Mouse (Mus musculus) heart, postnatal 4 days (tissue): ENCODE measurements around the gene Dhrs9. TPM values are rescaled to one million over a fixed set of nuclear protein-coding genes. Genes with fewer than 3 reads are reported as not detected.

Experiments used
- DNase-seq: peaks from one replicate; pipeline ENCODE4 v3.0.0; 2021
- total RNA-seq, 2 experiments: library from RNA; stranded (reverse); gene quantifications; 2 replicates each; pipeline ENCODE4 v1.2.3; 2021

Dhrs9 gene
- total RNA-seq, 2 experiments from 2014 or later = 0.16 to 0.17 TPM

DNA sequence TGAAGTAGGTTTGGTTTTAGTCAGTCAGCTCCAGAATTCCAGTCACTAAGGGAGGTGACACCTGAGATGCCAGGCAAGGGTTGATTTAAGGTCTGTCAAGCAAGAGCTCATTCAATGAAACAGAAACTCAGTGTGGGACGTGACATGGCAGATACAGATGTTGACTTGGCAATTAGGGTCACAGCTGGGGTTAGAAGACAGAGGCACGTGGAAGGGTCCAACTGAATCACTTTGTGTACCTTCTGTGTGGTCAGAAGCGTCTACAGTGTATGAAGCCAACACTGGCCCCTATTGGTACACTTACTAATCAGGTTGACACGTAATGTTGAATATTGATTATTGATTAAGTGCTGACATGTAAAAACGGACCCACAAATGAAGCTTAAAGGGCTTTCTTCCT, 44.6 kb downstream of the Dhrs9 start:
- no peak for DNase-seq

DNA sequence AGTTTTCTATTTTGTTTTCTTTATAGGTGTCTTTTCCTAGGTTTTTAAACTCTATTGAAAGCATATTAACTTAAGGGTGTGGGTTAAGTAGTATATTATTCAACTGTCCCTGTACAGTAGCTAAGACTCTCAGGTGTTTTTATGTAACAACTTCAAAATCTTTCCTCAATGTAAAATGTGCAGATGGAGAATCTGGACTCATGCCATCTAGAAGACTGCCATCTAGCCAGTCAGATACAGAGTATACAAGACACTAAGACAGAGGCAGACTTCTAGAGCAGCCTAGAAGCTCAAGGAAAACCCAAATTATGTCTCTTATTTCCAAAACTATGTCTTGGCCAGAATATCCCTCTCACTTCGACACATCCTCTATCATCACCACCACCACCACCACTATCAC, 45.8 kb downstream of the Dhrs9 start:
- no peak for DNase-seq

DNA sequence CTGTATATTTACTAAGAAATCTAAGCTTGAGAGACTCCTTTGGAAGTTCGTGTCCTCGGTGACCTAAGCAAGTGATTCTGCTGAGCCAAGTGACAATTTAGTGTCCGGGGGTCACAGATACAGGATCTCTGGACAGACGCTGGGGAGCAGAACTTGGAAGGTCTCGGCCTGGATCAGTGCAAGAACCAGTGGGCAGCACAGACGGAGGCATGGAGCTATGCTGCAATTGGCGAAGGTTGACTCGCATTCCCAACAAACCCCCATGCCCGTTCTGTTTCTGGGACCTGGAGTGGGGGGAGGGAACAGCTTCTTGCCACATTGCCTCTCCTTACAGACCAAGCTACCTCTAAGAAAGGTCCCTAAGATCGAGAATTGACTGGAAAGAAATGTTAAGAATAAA, 46.9 kb downstream of the Dhrs9 start:
- no peak for DNase-seq

DNA sequence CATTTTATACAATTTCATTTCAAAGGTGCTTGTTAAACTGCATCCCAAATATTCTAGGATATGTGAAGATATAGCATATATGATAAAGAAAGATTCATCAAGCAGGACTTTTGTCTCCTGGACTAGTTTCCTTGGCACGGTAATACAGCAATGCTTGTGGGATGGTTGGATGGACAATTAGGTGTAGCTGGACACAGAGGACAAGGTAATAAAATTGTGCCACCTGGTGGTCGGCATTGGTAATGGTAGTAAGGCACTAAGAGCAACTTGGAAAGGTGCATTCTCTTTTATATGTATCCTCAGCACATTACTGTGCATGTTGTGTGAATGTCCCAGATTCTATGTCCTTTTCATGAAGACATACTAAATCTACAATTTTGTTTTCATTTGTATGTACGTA, 47.9 kb downstream of the Dhrs9 start:
- DNase-seq = peak; percentile 81

DNA sequence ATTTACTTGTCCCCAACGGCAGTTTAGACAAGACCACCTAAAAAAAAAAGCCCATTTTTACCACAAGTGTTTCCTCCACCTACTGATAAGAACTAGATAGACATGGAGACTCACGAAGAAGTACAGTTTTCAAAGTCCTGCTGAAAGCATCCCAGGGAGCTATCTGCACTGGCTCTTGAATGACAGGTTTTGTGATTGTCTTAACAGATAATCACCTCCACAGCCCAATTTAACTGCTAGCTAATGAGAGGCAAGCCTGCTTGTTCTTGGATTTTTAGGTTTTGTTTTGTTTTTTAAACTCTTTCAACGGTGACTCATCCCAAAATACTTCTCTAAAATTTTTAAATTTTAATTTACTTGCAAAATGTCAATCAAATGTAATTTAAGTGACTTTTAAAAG, 61.4 kb downstream of the Dhrs9 start:
- DNase-seq = no peak

DNA sequence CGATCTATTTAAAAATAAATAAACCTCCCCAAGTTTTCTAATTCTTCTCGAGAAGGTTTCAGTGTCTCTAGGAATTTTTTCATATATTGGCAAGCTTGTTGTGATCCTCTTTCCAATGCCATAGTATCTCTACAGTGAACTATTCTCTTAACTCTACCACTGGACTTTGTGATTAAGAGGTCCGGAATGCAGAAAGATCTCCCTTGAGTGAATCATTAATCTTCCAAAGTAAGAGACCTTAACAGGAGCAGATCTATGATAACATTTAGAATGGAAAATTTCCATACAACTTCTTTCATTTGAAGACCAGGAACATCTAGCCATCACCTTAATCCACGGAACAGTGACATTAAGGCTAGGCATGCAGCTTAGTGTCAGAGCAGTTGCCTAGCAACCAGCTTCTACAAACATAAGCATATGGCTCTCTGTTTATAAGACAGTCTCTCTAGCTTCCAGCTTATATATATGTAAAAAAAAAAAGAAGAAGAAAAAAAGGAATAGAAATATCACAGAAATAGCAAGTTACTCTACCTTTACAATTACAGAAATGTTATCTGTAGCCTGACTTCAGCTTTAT, 65.7 kb downstream of the Dhrs9 start:
- DNase-seq = no peak

DNA sequence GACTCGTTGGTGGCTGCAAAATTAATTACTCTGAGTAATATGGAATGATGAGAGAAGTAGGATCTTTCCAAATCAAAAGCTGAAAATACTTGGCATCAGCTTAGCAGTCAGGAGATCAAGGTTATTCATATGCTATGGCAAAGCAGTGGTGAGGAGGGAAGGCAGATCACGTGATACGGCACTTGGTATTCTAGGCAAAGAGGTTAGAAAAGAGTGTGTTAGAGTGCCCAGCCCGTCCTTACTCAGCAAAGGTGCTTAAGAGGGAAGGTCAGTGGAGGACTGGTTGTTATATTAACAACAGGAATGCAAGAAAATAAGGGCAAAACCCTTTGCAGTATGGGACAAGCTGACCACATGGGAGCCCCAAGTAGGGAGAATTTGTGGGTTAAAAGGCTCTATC, 68.3 kb downstream of the Dhrs9 start:
- no peak for DNase-seq

DNA sequence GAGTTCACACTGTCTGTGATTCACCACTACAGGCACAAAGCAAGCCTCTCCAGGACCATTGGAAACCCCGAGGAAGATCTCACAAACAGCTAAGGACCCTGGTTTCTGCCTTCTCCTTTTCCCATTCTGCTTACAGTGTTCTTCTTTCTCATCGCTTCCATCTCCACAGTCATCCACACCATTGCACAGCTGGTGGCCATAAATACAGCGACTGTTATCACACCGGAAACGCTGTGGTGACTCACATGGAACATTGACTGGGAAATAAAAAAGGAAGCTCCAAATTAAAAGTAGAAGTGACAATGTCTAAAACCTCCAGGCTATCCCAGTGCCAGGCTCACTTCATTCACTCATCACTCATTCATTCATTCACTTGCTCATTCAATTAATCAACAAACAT, 70.9 kb downstream of the Dhrs9 start:
- no peak for DNase-seq

Other genes with a start within 250 kb of the Dhrs9 start
- 10 to 100 TPM; 11.0 to 13.0 TPM for gene Nostrin, start 244.6 kb upstream of the Dhrs9 start, total RNA-seq
- gene Spc25, start 174.3 kb upstream of the Dhrs9 start, total RNA-seq = 10 to 100 TPM; 50.1 to 52.5 TPM
- gene G6pc2, start 169.4 kb upstream of the Dhrs9 start, total RNA-seq = not detected
- gene Abcb11, start 37.8 kb upstream of the Dhrs9 start, total RNA-seq = not detected
- gene Lrp2, start 205.6 kb downstream of the Dhrs9 start, total RNA-seq = 1 to 10 TPM; 1.2 TPM